Mouse (Mus musculus): Measurements from ENCODE around the gene Leng1. TPM values are rescaled to one million over a fixed set of nuclear protein-coding genes. Genes with fewer than 3 reads are reported as not detected.
A peak's percentile ranks its signal among the peaks of the same experiment; 100 is the strongest.
"Not testable (repeated sequence)": the region's sequence is repeated elsewhere in the genome, so short reads cannot be mapped to it uniquely, and the experiment has no call there.

The Leng1 gene
- 10 to 100 TPM; 14.0 to 15.0 TPM for total RNA-seq (2021)
- long read RNA-seq, experiment 1, transcript Leng1-201 (4 exons, 2,222 nt) = major isoform, 38 of 39 reads
- long read RNA-seq, experiment 1, partial matches to known transcripts = 1 of 39 reads
- long read RNA-seq, experiment 1, other reads (novel, unspliced or antisense) = 0 of 39 reads
- long read RNA-seq, experiment 2, transcript Leng1-201 (4 exons, 2,222 nt) = major isoform, 17 of 17 reads
- long read RNA-seq, experiment 2, partial matches to known transcripts = 0 of 17 reads
- long read RNA-seq, experiment 2, other reads (novel, unspliced or antisense) = 0 of 17 reads

- DNase-seq = peak; percentile 96 to 98
Measured at GRCm38 (mm10) chr7:3665215-3666114, at the start of gene Leng1. Leng1 (minus strand) TSS chr7:3665840.

GRCm38 (mm10) chr7:3715249-3715648 lies 49.6 kb upstream of the Leng1 start:
- no peak for DNase-seq

- no peak for DNase-seq
Measured at GRCm38 (mm10) chr7:3712264-3712942, 46.8 kb upstream of the Leng1 start.

- DNase-seq = no peak
Measured at GRCm38 (mm10) chr7:3709000-3709399, 43.4 kb upstream of the Leng1 start.

GRCm38 (mm10) chr7:3708447-3708980 lies 42.9 kb upstream of the Leng1 start:
- not testable (repeated sequence) for DNase-seq

GRCm38 (mm10) chr7:3707568-3708413 lies 42.2 kb upstream of the Leng1 start:
- no peak for DNase-seq

- no peak for DNase-seq
Measured at GRCm38 (mm10) chr7:3707027-3707426, 41.4 kb upstream of the Leng1 start.

GRCm38 (mm10) chr7:3706343-3706934 lies 40.8 kb upstream of the Leng1 start:
- DNase-seq = no peak

GRCm38 (mm10) chr7:3705911-3706310 lies 40.3 kb upstream of the Leng1 start:
- no peak for DNase-seq

GRCm38 (mm10) chr7:3705461-3705860 lies 39.8 kb upstream of the Leng1 start:
- peak in 1 of 2 experiments; percentile 27 for DNase-seq

GRCm38 (mm10) chr7:3704475-3704874 lies 38.8 kb upstream of the Leng1 start:
- DNase-seq = no peak

GRCm38 (mm10) chr7:3703879-3704441 lies 38.3 kb upstream of the Leng1 start, which contains the start of gene Rps9:
Rps9 (plus strand) TSS chr7:3703993.
- DNase-seq = peak; percentile 96

- peak in 1 of 2 experiments; percentile 19 for DNase-seq
Measured at GRCm38 (mm10) chr7:3703148-3703878, 37.7 kb upstream of the Leng1 start.

- DNase-seq = no peak
Measured at GRCm38 (mm10) chr7:3698471-3698870, 32.8 kb upstream of the Leng1 start.

GRCm38 (mm10) chr7:3694949-3695305 lies 29.3 kb upstream of the Leng1 start:
- peak; percentile 17 to 25 for DNase-seq

- peak; percentile 77 to 87 for DNase-seq
Measured at GRCm38 (mm10) chr7:3694076-3694948, 28.7 kb upstream of the Leng1 start.

GRCm38 (mm10) chr7:3693809-3694075 lies 28.1 kb upstream of the Leng1 start:
- no peak for DNase-seq

GRCm38 (mm10) chr7:3692987-3693808 lies 27.6 kb upstream of the Leng1 start, which contains the start of gene Mboat7:
Mboat7 (minus strand) TSS chr7:3693523.
- DNase-seq = peak; percentile 97
